Mouse (Mus musculus) ES-Bruce4 (cell line): ENCODE measurements around the gene Gm16867. TPM values are rescaled to one million over a fixed set of nuclear protein-coding genes. Genes with fewer than 3 reads are reported as not detected.
"Not testable (repeated sequence)": the region's sequence is repeated elsewhere in the genome, so short reads cannot be mapped to it uniquely, and the experiment has no call there.

Experiments used
- H3K27ac ChIP-seq: 2 replicates; pipeline ENCODE4 v1.5.1; 2012; ENCODE audit warnings: low read length, inconsistent platforms; ENCODE audit not compliant: insufficient read depth
- H3K27me3 ChIP-seq: 2 replicates; pipeline ENCODE4 v1.6.1; 2012; ENCODE audit warnings: mild to moderate bottlenecking, low read length, inconsistent platforms; ENCODE audit not compliant: control insufficient read depth, poor library complexity, insufficient read depth, severe bottlenecking
- H3K36me3 ChIP-seq: 2 replicates; pipeline ENCODE4 v1.6.1; 2012; ENCODE audit warnings: inconsistent platforms, mild to moderate bottlenecking, low read length, moderate library complexity; ENCODE audit not compliant: control insufficient read depth, poor library complexity, insufficient read depth, severe bottlenecking
- H3K4me1 ChIP-seq: one replicate; pipeline ENCODE4 v1.8.1; 2011; ENCODE audit warnings: low read length; ENCODE audit not compliant: control insufficient read depth, insufficient read depth
- H3K4me3 ChIP-seq: 2 replicates; pipeline ENCODE4 v1.5.1; 2011; ENCODE audit warnings: low read depth, mild to moderate bottlenecking, low read length
- H3K9ac ChIP-seq: 2 replicates; pipeline ENCODE4 v1.6.1; 2012; ENCODE audit warnings: low read depth, mild to moderate bottlenecking, inconsistent platforms; ENCODE audit not compliant: poor library complexity, severe bottlenecking
- H3K9me3 ChIP-seq: replicated peaks from 2 replicates; pipeline ENCODE4 v1.6.1; 2012; ENCODE audit warnings: mild to moderate bottlenecking, low read length, inconsistent platforms; ENCODE audit not compliant: control insufficient read depth, poor library complexity, insufficient read depth, severe bottlenecking
- polyA plus RNA-seq: library from polyadenylated mRNA; stranded (reverse); fragments of >200 nt; gene quantifications from 2 replicates; pipeline ENCODE4 v1.2.4, GENCODE M21; 2011; ENCODE audit warnings: low read depth; ENCODE audit not compliant: missing spikeins, insufficient read depth, insufficient read length

The Gm16867 gene
- polyA plus RNA-seq, 1 experiment = not detected

- H3K36me3 ChIP-seq, H3K9me3 ChIP-seq, H3K4me1 ChIP-seq, H3K4me3 ChIP-seq, H3K27me3 ChIP-seq, H3K9ac ChIP-seq, H3K27ac ChIP-seq: not testable (repeated sequence)
Observed at GRCm38 (mm10) chr14:69438678-69439214, 64.4 kb downstream of the Gm16867 start.

DNA sequence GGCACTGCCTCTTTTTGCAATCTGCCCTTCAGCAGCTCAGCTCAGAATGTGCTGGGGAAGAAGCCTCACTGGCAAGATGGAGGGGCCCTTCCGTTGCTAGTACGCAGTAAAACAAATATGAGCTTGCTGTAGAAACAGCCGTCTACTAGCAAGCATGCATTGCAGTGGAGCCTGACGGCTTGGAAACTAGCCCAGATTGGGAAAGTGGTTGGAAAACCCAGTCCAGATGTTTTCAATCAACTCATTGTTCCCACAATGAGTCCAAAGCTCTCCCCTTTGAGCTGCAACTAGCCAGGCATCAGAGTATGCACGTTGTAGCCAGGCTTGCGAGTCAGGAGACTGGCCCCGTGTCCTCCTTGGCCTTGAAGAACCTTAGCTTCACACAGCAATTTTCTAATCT, 82.2 kb downstream of the Gm16867 start:
- not testable (repeated sequence) for H3K4me1 ChIP-seq, H3K9ac ChIP-seq, H3K27me3 ChIP-seq, H3K36me3 ChIP-seq, H3K4me3 ChIP-seq, H3K9me3 ChIP-seq, H3K27ac ChIP-seq

DNA sequence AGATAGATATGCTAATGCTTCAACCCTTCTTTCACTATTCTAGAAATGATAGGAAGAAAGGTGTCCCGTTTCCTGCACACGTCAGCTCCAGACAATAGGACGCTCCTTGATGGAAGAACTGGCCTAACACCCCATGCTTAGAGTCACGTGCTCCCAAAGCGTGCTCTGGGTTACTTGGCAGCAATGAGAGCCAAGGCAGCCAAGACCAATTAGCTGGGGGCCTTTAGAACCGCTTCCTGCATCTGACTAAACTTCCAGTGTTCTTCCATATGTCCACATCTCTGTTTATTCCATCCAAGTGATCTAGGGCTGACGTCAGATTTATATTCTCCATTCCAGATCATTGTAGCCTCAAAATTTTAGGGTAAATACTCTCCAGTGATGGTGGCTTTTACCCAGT, 85.6 kb downstream of the Gm16867 start:
- not testable (repeated sequence) for H3K27me3 ChIP-seq, H3K9me3 ChIP-seq, H3K27ac ChIP-seq, H3K4me1 ChIP-seq, H3K4me3 ChIP-seq, H3K9ac ChIP-seq, H3K36me3 ChIP-seq

Other genes with a start within 250 kb of the Gm16867 start
- 0.49 TPM in 1 of 2 replicates, not detected in the other for gene Synb, start 209.1 kb downstream of the Gm16867 start, polyA plus RNA-seq
- not detected in 2 replicates for gene Gm27179, start 9.2 kb upstream of the Gm16867 start, polyA plus RNA-seq
- 3.8 and 4.6 TPM in 2 replicates for gene Entpd4b, start 52.1 kb upstream of the Gm16867 start, polyA plus RNA-seq